Mouse (Mus musculus): ENCODE measurements around the gene Icosl.
"Not testable (repeated sequence)": the region's sequence is repeated elsewhere in the genome, so short reads cannot be mapped to it uniquely, and the experiment has no call there.

The Icosl gene

GRCm38 (mm10) chr10:78115153-78115552 is 46.1 kb downstream of the Icosl start:
- DNase-seq (ENCODE audit: low spot score), result no peak

DNA sequence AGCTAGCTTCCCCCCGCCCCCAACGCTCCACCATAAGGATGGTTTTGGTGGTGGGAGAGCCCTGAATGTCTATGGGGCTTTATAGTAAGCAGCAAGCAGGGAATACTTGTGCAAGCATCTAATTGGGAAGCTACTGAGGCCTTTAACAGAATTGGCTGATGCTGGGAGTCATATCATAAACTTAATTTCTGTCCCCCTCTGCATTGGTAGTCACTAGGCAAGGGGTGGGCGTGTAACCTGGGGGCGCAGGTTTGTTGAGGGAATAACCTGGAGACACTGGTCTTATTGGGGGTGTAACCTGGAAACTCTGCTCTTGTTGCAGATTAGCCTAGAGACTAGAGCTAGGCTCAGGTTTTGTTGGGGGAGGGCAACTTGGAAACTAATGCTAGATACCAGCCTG is 50.3 kb downstream of the Icosl start:
- no peak for DNase-seq (ENCODE audit: low spot score)

DNA sequence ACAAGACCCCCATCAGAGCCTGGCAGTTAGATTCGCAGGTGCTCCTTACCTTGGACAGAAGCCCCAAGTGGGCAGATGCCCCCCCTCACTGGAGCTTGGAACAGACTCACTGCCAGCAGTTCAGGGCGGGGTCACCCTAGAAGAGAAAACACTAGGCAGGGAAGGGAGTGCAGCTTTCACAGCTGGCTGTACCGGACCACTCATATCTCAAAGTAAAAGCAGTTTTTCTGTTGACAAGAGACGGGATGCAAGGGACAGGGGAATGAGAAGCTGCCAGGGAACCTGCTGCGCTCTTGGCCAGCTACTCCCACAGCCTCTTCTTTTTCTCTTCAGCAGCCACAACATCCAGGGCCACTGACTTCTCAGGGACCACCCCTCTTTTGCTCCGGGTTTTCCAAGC is 55.0 kb downstream of the Icosl start:
- DNase-seq (ENCODE audit: low spot score), result not testable (repeated sequence)

DNA sequence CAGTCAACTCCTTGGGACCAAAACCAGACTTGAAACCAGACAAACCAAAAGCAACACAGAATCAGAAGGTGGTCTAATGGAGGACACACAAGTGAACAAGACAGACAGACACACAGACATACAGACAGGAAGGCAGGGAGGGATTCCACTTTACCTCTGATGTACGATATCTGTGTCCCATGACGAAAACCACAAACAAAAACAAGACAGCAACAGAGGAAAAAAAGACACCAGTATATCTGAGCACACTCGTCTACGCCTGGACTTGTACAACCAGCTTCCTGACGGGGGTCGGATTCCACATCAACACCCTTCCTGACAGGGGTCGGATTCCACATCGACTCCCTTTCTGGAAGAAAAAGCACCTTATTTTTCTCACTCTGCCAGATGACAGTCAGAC is 56.0 kb downstream of the Icosl start:
- DNase-seq (ENCODE audit: low spot score), result not testable (repeated sequence)

DNA sequence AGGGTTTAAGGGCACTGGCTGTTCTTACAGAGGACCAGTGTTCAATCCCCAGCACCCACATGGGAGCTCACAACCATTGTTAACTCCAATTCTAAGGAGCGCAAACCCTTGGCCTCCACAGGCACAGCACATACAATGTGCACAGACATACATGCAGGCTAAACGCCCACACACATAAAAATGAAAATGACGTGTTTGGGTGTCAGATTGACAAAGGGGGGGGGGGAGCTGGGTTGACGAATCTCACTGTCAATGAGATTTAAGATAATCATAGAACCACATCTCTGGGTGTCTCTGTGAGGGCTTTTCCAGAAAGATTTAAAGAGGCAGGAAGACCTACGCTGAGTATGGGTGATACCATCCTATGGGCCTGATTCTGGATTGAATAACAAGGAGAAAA is 57.2 kb downstream of the Icosl start:
- no peak for DNase-seq (ENCODE audit: low spot score)

GRCm38 (mm10) chr10:78127046-78127870 is 58.2 kb downstream of the Icosl start:
- no peak for DNase-seq (ENCODE audit: low spot score)

DNA sequence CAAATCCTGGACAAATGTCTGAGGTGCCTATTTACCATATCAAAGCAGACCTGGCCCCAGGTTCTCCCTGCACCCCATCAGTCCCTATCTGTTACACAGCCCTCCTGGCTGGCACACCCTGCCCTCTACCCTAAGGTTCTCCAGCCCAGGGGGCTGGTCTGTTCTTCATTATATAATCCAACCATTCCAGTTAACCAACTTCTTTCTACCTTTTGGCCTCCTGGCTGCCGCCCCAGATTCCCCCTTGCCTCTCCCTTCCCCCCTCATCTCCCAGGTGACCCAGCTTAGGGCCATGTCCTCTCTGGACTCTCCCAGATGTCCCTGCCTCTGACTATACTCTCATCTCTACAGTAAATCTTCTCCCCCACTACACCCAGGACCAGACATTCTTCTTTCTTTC is 58.8 kb downstream of the Icosl start:
- no peak for DNase-seq (ENCODE audit: low spot score)

DNA sequence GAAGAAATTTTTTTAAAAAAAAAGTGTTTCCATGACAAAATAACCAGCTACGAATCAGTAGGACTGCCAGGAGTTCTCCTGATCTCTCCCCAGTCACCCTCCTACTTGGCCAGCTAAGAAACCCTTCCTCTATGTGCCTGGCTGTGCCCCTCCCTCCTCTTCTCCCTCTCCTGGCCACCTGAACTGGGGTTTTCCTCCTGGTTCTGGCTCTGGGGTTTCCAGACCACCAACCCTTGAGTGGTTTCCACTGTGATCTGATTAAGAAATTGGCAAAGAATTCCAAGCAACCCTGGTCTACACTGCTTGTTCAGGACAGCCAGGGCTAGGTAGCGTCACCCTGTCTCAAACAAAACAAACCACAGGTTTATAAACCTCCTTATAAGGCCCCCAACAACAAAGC is 59.5 kb downstream of the Icosl start:
- no peak for DNase-seq (ENCODE audit: low spot score)

- no peak for DNase-seq (ENCODE audit: low spot score)
These were observed 60.3 kb downstream of the Icosl start for GRCm38 (mm10) chr10:78129423-78129822.

DNA sequence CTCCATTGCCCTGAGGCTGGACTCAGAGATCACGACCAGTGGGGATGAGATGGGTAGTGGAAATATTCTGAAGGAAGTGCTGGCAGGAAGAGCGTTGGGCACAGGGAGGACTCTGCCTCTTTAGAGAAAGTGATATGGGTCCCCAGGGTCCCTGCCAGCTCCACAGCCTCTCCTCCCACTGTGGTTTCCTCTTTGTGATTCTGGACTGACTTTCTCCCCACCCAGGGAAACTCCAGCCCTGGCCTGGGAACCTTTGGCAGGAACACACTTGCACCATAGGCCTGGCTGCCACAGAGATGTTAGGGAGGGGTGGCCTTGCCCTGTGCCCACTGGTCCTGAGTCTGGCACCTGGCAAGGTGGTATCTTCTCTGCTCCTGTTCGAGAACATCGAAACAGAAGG is 60.9 kb downstream of the Icosl start:
- no peak for DNase-seq (ENCODE audit: low spot score)
